Mouse (Mus musculus): ENCODE measurements around the gene Rasgrp2. TPM values are rescaled to one million over a fixed set of nuclear protein-coding genes. Genes with fewer than 3 reads are reported as not detected.

The Rasgrp2 gene
- polyA plus RNA-seq, 3 experiments from 2014 or later = 59.9 to 201 (median 68.4) TPM

DNA sequence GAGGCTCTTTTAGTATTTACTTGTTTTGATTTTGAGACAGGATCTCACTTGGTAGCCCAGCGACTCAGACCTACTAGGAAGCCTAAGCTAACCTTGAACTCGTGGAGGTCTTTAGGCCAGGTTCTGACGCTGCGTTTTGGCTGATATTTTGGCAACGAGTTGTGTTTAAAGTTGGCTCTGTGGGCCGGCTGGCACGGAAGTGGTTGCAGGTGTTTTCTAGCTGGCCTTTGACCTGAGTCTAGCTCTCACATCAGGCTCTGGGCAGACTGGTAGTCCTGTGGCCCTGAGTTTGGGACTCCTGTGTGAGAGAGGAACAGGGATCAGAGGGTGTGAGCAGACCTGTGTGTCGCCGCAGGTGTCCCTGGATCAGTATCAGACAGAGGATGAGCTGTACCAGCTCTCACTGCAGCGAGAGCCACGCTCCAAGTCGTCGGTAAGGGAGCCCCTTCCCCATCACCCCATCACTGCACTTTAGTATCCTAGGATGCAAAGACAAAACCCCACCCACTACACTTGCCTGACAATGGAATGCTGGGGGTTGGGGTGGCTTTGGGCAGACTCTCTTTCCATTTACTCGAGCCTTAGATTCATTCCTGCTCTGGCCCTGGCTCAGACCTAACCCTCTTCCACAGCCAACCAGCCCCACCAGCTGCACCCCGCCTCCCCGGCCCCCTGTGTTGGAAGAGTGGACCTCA, 8.8 kb downstream of the Rasgrp2 start:
- ATAC-seq = no peak

DNA sequence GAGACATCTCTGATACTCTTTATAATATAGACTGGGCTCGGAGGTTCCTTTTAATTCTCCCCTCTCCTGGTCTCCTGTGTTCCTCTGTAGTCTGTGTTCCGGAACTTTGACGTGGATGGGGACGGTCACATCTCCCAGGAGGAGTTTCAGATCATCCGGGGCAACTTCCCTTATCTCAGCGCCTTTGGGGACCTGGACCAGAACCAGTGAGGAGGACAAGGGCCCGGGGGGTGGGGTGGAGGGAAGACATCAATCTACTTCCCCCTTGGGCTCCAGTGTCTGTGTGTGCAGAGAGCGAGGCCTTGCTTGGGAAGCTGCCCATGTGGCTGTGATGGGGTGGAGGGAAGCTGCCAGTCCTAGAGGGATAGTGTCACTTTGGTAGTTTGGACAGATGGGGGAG, 9.6 kb downstream of the Rasgrp2 start:
- ATAC-seq = no peak

DNA sequence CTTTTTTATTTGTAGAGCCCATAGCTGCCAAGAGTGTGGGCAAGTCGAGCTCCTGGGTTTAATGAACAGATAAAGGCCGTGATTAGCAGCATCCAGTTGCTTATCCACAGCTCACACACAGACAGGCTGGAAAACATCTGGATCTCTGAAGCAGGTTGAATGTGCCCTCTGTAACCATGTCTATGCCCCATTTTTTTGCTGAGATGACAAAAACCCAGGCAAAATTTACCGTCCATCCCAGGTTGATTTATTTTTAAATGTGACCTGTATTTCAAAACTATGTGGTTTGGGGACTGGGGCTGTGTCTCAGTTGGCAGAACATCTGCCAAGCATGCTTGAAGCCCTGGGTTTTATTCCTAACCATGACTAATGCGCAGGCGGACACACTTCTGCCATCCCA, 10.0 kb downstream of the Rasgrp2 start:
- no peak for ATAC-seq

DNA sequence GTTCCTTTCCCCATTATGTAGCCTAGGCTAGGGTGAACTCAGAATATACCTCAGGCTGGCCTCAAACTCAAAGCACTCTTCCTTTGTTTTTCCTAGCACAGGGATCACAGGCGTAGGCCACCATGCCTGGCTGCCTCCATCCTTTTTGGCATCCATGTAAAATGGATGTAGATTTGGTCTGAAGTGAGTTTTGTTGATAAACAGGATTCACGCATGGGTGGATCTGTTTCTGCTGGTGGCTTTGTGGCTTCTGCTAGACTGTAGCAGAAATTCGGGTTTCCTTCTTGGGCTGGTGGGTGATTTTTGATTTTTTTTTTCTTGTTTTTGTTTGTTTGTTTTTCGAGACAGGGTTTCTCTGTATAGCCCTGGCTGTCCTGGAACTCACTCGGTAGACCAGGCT, 10.8 kb downstream of the Rasgrp2 start:
- no peak for ATAC-seq

DNA sequence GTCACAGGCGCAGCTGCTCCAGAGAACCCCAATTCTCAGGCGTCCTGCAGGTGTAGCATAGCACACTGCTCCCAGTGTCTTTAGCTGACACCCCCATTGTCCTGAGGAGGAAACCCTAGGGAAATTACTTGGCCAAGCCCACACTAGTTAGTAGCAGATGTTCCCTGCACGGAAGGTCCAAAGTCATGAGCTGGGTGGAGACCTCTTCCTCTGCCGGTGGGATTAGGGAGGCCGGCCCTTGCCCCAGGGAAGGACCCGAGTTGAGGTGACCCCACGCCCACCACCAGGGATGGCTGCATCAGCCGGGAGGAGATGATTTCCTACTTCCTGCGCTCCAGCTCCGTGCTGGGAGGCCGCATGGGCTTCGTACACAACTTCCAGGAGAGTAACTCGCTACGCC, 13.7 kb downstream of the Rasgrp2 start:
- ATAC-seq = no peak

DNA sequence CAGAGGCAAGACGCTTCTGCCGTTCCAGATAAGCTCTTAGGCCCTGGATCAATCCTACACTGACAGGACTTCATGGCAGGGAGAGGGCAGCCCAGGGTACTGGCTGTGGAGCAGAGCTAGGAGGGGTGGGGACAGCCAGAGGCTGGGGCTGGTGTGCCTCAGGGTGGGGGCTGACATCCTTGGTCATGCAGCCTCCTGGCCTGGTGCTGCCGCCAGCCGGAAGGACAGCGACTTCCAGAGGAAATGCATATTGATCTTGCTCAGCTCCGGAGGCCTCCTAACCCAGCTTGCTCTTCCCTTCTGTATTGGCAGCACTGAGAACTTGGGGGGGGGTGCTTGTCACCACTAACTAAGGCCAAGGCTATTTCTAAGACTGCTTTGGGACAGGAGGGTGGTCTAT, 16.3 kb downstream of the Rasgrp2 start:
- ATAC-seq = no peak

DNA sequence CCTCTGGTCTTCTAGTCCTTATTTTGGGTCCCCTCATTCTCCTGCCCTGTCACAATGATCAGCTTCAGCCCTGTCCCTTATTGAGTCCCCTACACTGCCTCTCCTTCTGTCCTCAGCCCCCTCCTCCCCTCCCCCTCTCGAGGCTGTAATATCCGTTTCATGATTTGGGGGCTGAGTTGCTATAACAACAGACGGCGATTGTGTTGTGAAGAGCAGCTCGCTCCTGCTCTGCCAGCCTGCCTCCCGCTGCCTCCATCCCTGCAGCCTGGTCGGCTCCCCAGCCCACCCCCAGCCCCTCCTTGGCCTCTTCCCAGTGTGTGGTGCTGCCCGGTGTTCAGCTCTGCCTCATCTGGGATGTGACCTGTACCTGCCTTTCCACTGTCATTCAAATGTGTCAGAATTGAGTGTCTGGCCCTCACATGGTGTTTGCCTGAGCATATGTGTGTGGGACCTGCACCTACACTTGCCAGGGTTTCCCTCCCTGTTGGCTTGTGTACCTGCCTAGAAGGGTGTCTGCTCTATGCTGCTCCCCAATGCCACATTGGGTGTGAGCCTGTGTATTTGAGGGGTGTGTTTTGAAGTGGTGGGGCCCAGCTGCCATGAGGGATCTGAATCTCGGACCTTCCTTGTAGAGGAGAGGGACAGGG, 17.1 kb downstream of the Rasgrp2 start:
- no peak for ATAC-seq

DNA sequence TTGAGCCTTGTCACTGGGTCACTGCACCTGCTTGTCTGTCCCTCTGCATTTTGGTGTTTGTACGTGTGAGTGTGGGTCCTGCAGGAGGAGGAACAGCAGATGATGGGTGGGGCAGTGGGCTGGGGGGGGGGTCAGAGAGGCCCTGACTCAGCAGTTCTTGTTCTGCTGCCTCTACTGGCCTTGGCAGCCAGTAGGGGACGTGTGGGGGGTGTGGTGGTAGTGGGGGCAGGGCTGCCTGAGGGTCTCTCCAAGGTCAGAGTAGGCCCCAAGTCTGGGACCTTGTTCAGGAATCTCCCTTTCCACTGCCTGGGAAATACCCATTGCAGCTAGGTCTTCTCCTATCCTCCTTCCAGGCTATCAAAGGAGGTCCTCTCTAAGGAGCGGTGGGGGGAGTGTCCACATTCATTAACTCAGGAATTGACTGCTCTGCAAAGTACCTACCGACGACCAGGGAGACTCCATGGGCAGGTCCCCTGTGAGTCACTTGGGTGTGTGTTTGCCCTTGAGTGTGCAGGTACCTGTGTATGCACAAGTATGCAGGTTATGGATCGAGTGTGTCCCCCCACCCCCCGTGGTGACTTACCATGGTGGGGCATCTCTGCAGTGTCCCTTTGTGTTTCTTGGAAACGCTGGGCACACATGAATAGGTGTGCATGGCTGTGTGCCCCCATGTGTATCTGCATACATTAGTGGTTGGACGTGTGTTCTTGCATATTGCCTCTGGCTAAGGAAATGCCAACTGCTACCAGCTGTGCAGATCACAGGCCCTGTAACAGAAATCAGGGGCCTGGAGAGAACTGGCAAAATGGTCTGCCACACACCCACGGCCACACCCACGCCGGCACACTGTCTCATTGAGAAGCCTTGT, 18.0 kb downstream of the Rasgrp2 start:
- ATAC-seq = no peak

DNA sequence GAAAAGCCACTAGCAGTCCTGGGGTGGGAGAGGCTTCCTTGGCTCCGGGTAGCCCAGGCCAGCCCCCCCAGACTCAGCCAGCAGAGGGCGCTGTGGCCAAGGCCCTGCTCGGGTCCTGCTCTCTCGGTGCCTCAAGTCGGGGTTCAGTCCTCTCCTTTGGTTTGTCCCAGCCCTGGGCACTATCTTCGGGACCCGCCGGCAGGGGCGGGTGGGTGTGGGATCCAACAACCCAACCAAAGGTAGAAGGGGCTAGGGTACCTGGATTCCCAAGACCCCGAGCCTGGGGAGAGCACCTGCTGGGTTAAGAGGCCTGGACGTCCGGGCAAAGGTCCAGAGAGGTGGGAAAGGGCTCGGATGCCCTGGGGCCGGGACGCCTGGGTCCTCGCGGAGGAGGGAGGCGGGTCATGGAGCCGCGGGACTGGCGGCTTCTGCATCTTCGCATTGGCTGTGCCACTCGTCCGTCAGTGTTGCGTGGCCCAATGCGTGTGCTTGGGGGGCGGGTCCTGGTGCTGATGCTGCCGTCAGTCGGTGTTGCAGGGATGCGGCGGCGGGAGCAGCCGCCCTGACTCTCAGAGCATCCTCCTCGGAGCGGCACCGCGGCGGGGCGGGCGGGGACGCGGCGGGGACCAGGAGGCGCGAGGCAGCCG, 19.2 kb downstream of the Rasgrp2 start, which contains the start of gene Nrxn2:
TSS of gene Nrxn2 (plus strand) at position 499 of the 647 bp plus-strand sequence.
- peak; percentile 98 for ATAC-seq

DNA sequence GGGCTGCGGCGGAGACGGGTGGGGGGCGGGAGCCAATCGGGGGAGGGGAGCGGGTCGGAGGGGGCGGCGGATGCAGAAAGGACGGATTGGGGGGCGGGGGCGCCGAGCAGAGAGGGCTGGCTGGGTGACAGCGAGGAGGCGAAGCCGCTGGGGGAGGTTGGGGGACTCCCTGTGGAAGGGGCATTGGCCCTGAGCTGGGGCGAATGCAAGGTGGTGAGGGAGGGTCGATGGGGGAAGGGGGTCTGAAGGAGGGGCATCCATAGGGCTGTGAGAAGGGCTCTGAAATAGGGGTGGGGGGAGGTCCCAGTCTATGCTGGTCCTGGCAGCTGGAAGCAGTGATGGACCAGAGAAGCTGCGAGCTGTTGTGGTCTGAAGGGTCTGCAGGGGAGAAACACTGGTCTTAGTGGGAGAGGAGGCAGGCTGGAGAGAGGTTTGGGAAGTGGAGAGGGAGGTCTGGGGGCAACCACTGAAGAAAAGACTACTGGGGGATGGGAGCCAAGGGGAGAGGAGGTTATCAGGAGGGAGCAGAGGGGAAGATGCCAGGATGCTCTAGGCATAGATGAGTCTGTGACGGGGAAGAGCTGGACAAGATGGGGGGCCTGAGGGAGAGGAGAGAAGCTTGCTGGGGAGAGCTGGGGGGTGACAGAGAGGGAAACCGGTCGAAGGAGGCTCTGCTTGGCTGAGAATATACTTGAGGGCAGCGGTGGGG, 20.0 kb downstream of the Rasgrp2 start:
- no peak for ATAC-seq

DNA sequence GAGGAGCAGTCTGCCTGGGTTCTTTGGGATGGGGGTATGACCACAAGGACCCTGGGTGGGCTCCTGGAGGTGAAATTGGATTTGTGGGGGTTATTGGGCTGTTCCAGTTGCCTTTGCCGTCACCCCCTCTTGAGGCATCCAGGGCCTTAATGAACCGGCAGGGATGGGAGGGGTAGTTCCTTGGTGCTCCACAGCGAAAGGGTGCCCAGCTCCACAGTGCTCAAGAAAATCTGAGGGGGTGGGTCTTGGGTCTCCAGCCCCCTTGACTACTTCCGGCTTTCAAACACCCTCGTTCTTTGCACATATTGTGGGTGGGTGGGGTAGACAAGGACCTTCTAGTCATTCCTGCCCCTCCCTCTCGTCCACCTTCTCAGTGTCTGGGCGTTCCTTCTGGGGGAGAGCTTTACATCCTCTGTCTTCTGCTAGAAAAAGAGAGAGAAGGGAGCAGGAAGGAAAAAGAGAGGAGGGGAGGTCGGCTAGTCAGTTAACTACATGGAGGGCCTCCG, 20.7 kb downstream of the Rasgrp2 start:
- no peak for ATAC-seq

DNA sequence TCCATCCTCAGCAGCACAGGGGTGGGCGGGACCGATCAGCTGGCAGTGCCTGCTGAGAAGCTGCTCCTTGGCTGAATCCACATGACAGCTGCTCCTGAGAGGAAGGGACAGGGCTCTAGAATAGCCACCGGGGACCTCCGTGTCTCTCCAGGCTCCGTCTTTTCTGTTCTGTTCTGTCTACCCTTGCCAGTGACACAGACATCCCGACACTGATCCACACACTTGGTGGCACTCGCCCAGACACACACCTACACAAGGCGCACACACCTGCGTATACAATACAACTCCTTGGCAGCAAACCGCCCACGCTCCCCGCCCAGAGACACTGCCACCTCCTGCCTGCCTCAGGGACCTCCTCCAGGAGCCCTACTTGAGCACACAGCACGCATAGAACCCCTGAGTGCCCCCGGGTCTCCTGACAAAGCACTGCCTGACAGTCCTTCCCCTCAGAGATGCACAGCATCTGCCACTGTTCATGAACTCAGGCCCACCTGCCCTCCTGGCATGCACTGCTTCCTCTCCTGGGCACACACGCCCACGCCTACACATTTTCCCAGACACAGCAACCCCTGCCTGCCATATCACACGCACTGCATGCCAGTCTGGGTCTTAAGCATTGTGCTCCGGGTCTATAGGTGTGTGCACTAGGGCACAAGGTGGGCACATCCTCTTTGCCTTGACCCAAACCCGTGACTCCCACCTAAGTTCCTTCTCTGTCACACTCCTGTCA, 21.5 kb downstream of the Rasgrp2 start:
- no peak for ATAC-seq

DNA sequence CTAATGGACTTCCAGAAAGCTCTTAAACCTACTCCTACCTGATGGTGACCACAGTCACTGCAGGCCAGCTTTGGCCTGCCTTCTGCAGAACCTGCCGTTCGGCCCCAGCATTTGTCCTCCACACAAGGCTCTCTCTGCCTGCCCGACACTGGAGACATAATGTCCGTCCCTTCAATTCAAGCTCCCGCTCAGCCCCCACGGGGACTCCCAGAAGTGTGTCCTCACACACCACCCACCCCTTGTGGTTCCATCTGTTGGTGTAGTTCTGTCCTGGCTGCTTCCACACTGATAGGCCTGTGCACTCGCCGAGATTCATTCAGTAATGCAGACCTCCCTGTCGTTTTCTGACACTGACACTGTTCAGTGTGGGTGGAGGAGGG, 22.1 kb downstream of the Rasgrp2 start:
- ATAC-seq = no peak

DNA sequence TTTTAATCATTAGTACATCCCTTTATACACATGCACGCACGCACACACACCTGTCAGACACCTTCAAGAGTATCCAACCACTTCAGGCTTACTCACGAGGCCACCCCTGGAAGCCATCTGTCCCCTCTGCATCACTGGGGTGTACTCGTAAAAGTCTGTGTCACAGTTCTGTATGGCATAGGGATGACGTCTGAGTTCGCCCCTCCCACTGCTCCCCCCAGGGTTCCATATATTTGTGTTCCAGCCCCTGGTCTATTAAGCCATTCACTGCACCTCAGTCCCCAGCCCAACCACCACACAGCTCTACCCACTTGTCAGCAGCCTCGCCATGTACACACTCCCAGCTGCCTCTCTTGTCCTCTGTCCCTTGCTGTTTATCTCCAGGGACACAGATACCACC, 22.9 kb downstream of the Rasgrp2 start:
- ATAC-seq = no peak

DNA sequence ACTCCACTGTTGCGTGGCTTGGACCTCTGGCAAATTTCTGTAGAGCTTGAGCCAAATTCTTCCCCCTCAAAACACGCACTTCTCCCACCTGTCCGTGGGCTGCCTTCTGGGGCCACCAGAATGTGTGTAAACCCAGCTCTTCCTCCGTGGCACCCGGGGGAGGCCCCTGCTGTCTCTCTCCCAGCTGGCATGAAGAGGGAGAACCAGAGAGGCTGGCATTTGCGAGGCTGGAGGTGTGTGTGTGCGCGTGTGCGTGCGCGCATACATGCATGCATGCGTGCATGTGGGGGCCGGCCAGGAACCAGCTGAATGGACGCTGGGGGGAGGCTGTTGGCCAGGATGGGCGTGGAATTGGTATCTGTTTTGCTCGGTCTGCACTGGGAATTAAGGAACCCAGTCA, 24.1 kb downstream of the Rasgrp2 start:
- no peak for ATAC-seq

DNA sequence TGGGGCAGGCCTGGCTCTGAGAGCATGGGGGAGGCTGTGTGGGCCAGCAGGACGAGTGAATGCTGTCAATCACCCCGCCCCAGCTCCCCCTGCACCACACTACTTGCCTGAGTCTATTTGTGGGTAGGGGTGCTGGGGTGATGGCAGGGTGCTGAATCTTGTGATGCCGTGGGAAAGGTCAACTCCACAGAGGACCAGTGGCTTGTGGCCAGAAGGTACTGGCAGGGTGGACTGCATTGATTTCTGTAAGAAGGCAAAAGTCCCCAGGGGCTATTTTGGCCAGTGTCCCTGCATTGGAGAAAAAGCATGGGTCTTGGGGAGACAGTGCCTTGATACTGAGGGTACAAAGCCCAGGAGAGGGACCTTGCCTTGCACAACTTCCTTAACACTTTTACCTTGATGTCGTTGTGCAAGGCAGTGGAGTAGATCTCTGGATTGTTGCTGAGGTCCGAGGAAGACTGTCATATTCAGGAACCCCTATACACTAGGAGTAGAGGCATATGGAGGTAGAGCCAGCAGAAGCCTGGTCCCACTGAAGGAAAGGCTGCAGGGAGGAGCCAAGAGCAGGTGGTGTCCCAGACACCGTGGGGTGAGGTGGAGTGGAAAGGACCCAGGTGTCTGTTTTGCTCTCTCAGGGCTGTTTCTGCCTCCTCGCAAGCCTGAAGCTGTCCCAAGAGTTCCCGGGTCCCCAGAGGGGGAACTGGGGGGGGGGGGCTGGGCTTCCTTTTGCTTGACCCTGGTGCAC, 25.2 kb downstream of the Rasgrp2 start:
- no peak for ATAC-seq

DNA sequence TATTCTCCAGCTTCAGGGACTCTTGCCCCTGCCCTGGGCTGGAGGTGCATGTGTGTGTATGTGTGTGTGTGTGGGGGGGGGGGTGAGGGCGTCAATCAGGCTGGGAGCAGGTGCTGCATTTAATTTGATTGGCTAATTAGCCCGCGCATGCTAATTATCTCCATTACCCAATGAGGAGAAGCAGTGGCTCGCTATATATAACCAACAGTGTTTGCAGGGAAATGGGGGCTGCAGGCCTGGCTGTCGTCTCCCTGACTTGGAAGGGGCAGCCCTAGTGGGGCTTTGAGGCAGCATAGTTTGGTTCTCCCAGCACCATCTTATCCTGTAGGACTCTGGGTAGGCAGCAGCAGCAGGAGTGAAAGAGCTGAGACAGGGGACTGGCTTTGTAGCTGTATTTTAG, 26.5 kb downstream of the Rasgrp2 start:
- no peak for ATAC-seq

DNA sequence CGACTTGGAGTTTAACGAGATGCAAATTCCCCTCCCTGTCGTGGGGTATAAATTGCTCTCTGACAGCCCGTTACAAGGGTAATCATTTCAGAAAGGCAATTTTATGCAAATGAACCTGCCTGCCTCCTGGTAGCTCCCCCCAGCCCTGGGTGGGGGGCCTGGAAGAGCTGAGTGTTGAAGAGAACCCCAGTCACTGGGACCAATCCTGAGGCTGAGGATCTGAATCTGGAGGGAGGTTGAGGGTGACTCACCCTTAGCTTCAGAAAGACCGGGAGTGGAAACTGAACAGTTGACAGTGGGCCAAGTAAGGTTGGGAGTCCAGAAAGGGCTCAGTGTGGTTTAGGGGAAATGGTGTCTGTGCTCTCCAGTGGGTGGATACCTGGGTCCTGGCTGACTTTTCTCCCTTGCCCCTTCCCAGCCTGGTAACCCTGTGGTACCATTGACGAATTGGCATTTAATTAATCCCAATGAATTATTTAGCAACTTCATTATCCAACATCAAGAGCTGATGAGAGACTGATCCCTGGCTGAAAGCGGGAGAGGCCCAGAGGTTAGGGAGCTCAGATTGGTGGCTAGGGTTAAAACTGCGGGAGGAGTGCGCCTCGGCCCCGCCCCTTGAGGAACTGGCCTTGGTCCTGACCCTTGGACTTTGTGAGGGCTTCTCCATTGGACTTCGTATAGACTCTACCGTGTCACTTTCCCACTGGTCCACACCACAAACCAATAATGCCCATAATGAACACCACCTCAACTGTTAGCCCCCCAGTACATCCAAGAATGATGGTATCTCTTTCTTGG, 27.8 kb downstream of the Rasgrp2 start:
- no peak for ATAC-seq

DNA sequence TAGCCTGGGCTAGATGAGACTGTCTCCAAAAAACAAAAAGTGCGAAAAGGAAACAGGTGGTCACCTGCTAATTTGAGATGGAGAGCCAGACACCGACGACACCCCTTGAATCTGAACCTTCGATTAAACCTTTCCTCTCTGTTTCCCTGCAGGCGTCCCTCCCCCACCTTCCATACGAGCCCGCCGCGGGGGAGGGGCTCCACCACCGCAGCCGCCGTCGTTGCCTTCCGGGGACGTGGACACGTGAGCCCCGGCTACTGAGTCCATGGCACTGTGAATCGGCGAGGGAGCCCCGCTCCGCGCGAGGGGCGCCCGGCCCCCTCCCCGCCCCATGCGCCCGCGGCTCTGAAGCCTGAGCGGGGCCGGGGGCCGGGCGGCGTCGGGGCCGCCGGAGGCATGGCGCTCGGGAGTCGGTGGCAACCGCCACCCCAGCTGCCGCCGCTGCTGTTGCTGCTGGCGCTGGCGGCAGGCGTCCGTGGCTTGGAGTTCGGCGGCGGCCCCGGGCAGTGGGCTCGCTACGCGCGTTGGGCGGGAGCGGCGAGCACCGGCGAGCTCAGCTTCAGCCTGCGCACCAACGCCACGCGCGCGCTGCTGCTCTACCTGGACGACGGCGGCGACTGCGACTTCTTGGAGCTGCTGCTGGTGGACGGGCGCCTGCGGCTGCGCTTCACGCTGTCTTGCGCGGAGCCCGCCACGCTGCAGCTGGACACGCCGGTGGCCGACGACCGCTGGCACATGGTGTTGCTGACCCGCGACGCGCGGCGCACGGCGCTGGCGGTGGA, 28.7 kb downstream of the Rasgrp2 start:
- ATAC-seq = no peak

Data from inflammation-experienced regulatory T-cells, adult 6 months (primary cell).